Mouse (Mus musculus) E14TG2a.4 (cell line): Measurements from ENCODE around the gene Emc9.

Experiments used
- CTCF ChIP-seq: conservative IDR thresholded peaks from 2 replicates; pipeline ENCODE4 v1.5.1; 2014; ENCODE audit warnings: low read length
- NANOG ChIP-seq: IDR thresholded peaks from 2 replicates; pipeline ENCODE4 v1.6.1; 2014; ENCODE audit warnings: borderline replicate concordance, low read length, mixed read lengths
- POU5F1 ChIP-seq: IDR thresholded peaks from 2 replicates; pipeline ENCODE4 v1.6.1; 2014; ENCODE audit warnings: low read length, borderline replicate concordance

GRCm38 (mm10) chr14:55618486-55619195 is 33.5 kb upstream of the Emc9 start:
- no peak for TF ChIP-seq CTCF
- no peak for TF ChIP-seq POU5F1
- no peak for TF ChIP-seq NANOG
